Mouse (Mus musculus) limb, embryonic 15.5 days (tissue): ENCODE data around the gene Plpp3. TPM values are rescaled to one million over a fixed set of nuclear protein-coding genes. Genes with fewer than 3 reads are reported as not detected.
"Not testable (repeated sequence)": the region's sequence is repeated elsewhere in the genome, so short reads cannot be mapped to it uniquely, and the experiment has no call there.

ENCODE experiments used
- ATAC-seq: fragments of 200-750 bp; cut with Nextera tagmentation; 2 replicates; pipeline ENCODE4 v1.8.0; 2017; ENCODE audit warnings: low read depth, moderate TSS enrichment; ENCODE audit not compliant: insufficient number of reproducible peaks, low FRiP score, low TSS enrichment
- H3K27ac ChIP-seq: fragments of 300-500 bp; sonication (generic); 2 replicates; pipeline ENCODE4 v1.5.1; 2015; ENCODE audit warnings: moderate library complexity, mild to moderate bottlenecking, inconsistent platforms
- H3K27me3 ChIP-seq: fragments of 300-500 bp; sonication (generic); 2 replicates; pipeline ENCODE4 v1.6.1; 2015; ENCODE audit warnings: inconsistent platforms
- H3K36me3 ChIP-seq: fragments of 300-500 bp; sonication (generic); 2 replicates; pipeline ENCODE4 v1.6.1; 2015; ENCODE audit warnings: inconsistent platforms
- H3K4me1 ChIP-seq: fragments of 300-500 bp; sonication (generic); 2 replicates; pipeline ENCODE4 v1.6.1; 2015; ENCODE audit warnings: inconsistent platforms
- H3K4me2 ChIP-seq: fragments of 300-500 bp; sonication (generic); 2 replicates; pipeline ENCODE4 v1.6.1; 2015; ENCODE audit warnings: mild to moderate bottlenecking, inconsistent platforms
- H3K4me3 ChIP-seq: fragments of 300-500 bp; sonication (generic); 2 replicates; pipeline ENCODE4 v1.5.1; 2015; ENCODE audit warnings: mild to moderate bottlenecking, inconsistent platforms
- H3K9ac ChIP-seq: fragments of 300-500 bp; sonication (generic); 2 replicates; pipeline ENCODE4 v1.6.1; 2015; ENCODE audit warnings: inconsistent platforms
- H3K9me3 ChIP-seq: fragments of 300-500 bp; sonication (generic); 2 replicates; pipeline ENCODE4 v1.6.1; 2016; ENCODE audit warnings: inconsistent platforms
- WGBS: fragments of 180-500 bp; shearing (Covaris S2); methylation state at CpG from one replicate; pipeline ENCODE4 v1.1.7; 2015; 5-methylcytosine and 5-hydroxymethylcytosine counted together
- polyA plus RNA-seq: library from polyadenylated mRNA; unstranded; fragments of >200 nt; fragmentation: Nextera tagmentation; extraction: Ambion mirVana; gene quantifications from 2 replicates; pipeline ENCODE4 v1.2.1, GENCODE M21; 2015

The Plpp3 gene
- polyA plus RNA-seq, 1 experiment from 2014 or later, result 143 TPM

- H3K9ac ChIP-seq, H3K4me3 ChIP-seq, H3K9me3 ChIP-seq, H3K27me3 ChIP-seq, ATAC-seq, H3K27ac ChIP-seq, H3K4me2 ChIP-seq, H3K36me3 ChIP-seq, H3K4me1 ChIP-seq: not testable (repeated sequence)
- WGBS, result 96% methylated on average over 6 of the region's 7 CpGs
Observed at GRCm38 (mm10) chr4:105269398-105269797, 112.3 kb downstream of the Plpp3 start.

GRCm38 (mm10) chr4:105271166-105271565 is 114.0 kb downstream of the Plpp3 start:
- H3K4me2 ChIP-seq, result no peak overlapping the region
- WGBS, result 77% methylated on average over 6 of the region's 6 CpGs
- no peaks in the 10 kb centered on the region for H3K9me3 ChIP-seq
- no peaks in the 10 kb centered on the region for H3K27me3 ChIP-seq
- H3K4me1 ChIP-seq, result peaks cover 11% of the 10 kb centered on the region
- H3K27ac ChIP-seq, result no peak overlapping the region
- no peaks in the 10 kb centered on the region for H3K36me3 ChIP-seq
- ATAC-seq, result no peak
- no peak overlapping the region for H3K9ac ChIP-seq
- no peak overlapping the region for H3K4me3 ChIP-seq

- H3K36me3 ChIP-seq, result no peaks in the 10 kb centered on the region
- peaks cover 12% of the 10 kb centered on the region for H3K4me1 ChIP-seq
- 73% methylated on average over 2 of the region's 2 CpGs for WGBS
- H3K9ac ChIP-seq, result no peak overlapping the region
- no peak overlapping the region for H3K27ac ChIP-seq
- no peaks in the 10 kb centered on the region for H3K9me3 ChIP-seq
- no peak overlapping the region for H3K4me2 ChIP-seq
- H3K4me3 ChIP-seq, result no peak overlapping the region
- no peak for ATAC-seq
- H3K27me3 ChIP-seq, result no peaks in the 10 kb centered on the region
Observed at GRCm38 (mm10) chr4:105273034-105273433, 115.9 kb downstream of the Plpp3 start.

- Histone ChIP-seq H3K27ac (no peak overlapping the region), H3K4me3 (no peak overlapping the region), H3K27me3 (no peaks in the 10 kb centered on the region), H3K36me3 (no peaks in the 10 kb centered on the region), H3K4me2 (no peak overlapping the region), H3K9me3 (no peaks in the 10 kb centered on the region), H3K4me1 (peaks cover 12% of the 10 kb centered on the region), H3K9ac (no peak overlapping the region)
- no peak; the same call in 1 of the 2 replicates for ATAC-seq
- WGBS, result 73% methylated on average over 4 of the region's 4 CpGs
Observed at GRCm38 (mm10) chr4:105273486-105273885, 116.3 kb downstream of the Plpp3 start.

GRCm38 (mm10) chr4:105275616-105276015 is 118.5 kb downstream of the Plpp3 start:
- Histone ChIP-seq H3K27me3 (no peaks in the 10 kb centered on the region), H3K9me3 (no peaks in the 10 kb centered on the region), H3K36me3 (no peaks in the 10 kb centered on the region), H3K4me3 (no peak overlapping the region), H3K4me2 (no peak overlapping the region), H3K4me1 (peaks cover 12% of the 10 kb centered on the region), H3K27ac (peak overlapping the region; percentile 4; the same call in 1 of the 2 replicates), H3K9ac (no peak overlapping the region)
- ATAC-seq, result no peak
- WGBS, result 39% methylated on average over 3 of the region's 3 CpGs

GRCm38 (mm10) chr4:105276062-105276795 is 119.1 kb downstream of the Plpp3 start:
- H3K27ac ChIP-seq, result peak overlapping the region; percentile 4; the same call in 1 of the 2 replicates
- no peak overlapping the region for H3K4me3 ChIP-seq
- WGBS, result 49% methylated on average over 14 of the region's 14 CpGs

GRCm38 (mm10) chr4:105278161-105278560 is 121.0 kb downstream of the Plpp3 start:
- H3K27ac ChIP-seq, result no peak overlapping the region
- no peak overlapping the region for H3K4me2 ChIP-seq
- no peaks in the 10 kb centered on the region for H3K9me3 ChIP-seq
- ATAC-seq, result no peak
- no peak overlapping the region for H3K4me3 ChIP-seq
- WGBS, result 59% methylated on average over 9 of the region's 9 CpGs
- no peaks in the 10 kb centered on the region for H3K36me3 ChIP-seq
- peaks cover 30% of the 10 kb centered on the region for H3K4me1 ChIP-seq
- H3K27me3 ChIP-seq, result no peaks in the 10 kb centered on the region
- no peak overlapping the region for H3K9ac ChIP-seq

More at GRCm38 (mm10) chr4:105276062-105276795, 119.1 kb downstream of the Plpp3 start:
- Histone ChIP-seq H3K4me2 (no peak overlapping the region), H3K9ac (no peak overlapping the region), H3K36me3 (no peaks in the 10 kb centered on the region), H3K4me1 (peaks cover 12% of the 10 kb centered on the region), H3K27me3 (no peaks in the 10 kb centered on the region), H3K9me3 (no peaks in the 10 kb centered on the region)
- ATAC-seq, result no peak

GRCm38 (mm10) chr4:105278571-105279410 is 121.6 kb downstream of the Plpp3 start:
- H3K4me2 ChIP-seq, result no peak overlapping the region
- no peak overlapping the region for H3K4me3 ChIP-seq
- no peak overlapping the region for H3K9ac ChIP-seq
- no peak overlapping the region for H3K27ac ChIP-seq
- peaks cover 30% of the 10 kb centered on the region for H3K4me1 ChIP-seq
- H3K9me3 ChIP-seq, result no peaks in the 10 kb centered on the region
- no peak for ATAC-seq
- 76% methylated on average over 15 of the region's 15 CpGs for WGBS
- H3K36me3 ChIP-seq, result no peaks in the 10 kb centered on the region
- H3K27me3 ChIP-seq, result no peaks in the 10 kb centered on the region

- no peak overlapping the region for H3K27ac ChIP-seq
- peaks cover 30% of the 10 kb centered on the region for H3K4me1 ChIP-seq
- no peaks in the 10 kb centered on the region for H3K36me3 ChIP-seq
- 74% methylated on average over 4 of the region's 4 CpGs for WGBS
- no peak overlapping the region for H3K4me3 ChIP-seq
- no peaks in the 10 kb centered on the region for H3K9me3 ChIP-seq
- no peak overlapping the region for H3K4me2 ChIP-seq
- no peak overlapping the region for H3K9ac ChIP-seq
- H3K27me3 ChIP-seq, result no peaks in the 10 kb centered on the region
- ATAC-seq, result no peak
Observed at GRCm38 (mm10) chr4:105279806-105280205, 122.7 kb downstream of the Plpp3 start.

GRCm38 (mm10) chr4:105281751-105282231 is 124.6 kb downstream of the Plpp3 start:
- H3K27ac ChIP-seq, result no peak overlapping the region
- peaks cover 18% of the 10 kb centered on the region for H3K4me1 ChIP-seq
- no peaks in the 10 kb centered on the region for H3K27me3 ChIP-seq
- no peak overlapping the region for H3K4me2 ChIP-seq
- ATAC-seq, result no peak
- no peak overlapping the region for H3K9ac ChIP-seq
- no peak overlapping the region for H3K4me3 ChIP-seq
- no peaks in the 10 kb centered on the region for H3K36me3 ChIP-seq
- 59% methylated on average over 7 of the region's 7 CpGs for WGBS
- no peaks in the 10 kb centered on the region for H3K9me3 ChIP-seq
